Mouse (Mus musculus) heart, adult 18-20 months (tissue): ENCODE data around the gene Haus6. TPM values are rescaled to one million over a fixed set of nuclear protein-coding genes. Genes with fewer than 3 reads are reported as not detected.
A peak's percentile ranks its signal among the peaks of the same experiment; 100 is the strongest.

Source experiments
- DNase-seq, 2 experiments: peaks; one replicate each; pipeline ENCODE4 v3.0.0; 2021 to 2022; ENCODE audit warnings: mixed read lengths in 1 of 2
- total RNA-seq, 2 experiments: library from RNA; stranded (reverse); gene quantifications; 2 replicates each; pipeline ENCODE4 v1.2.3; 2021

Haus6 gene
- total RNA-seq, 2 experiments from 2014 or later: 5.6 to 7.6 TPM

GRCm38 (mm10) chr4:86574939-86575282 is 36.9 kb downstream of the Haus6 start:
- DNase-seq: no peak

GRCm38 (mm10) chr4:86561061-86561460 is 50.8 kb downstream of the Haus6 start:
- no peak for DNase-seq

GRCm38 (mm10) chr4:86559006-86559405 is 52.8 kb downstream of the Haus6 start:
- no peak for DNase-seq

- no peak for DNase-seq
Measured at GRCm38 (mm10) chr4:86558228-86558627, 53.6 kb downstream of the Haus6 start, which contains the start of gene Saxo1. Gene Saxo1, minus strand, starts transcription at chr4:86558328.

- DNase-seq: no peak
Measured at GRCm38 (mm10) chr4:86557371-86557770, 54.5 kb downstream of the Haus6 start.

- peak; percentile 18 to 36 for DNase-seq
Measured at GRCm38 (mm10) chr4:86555035-86555707, 56.7 kb downstream of the Haus6 start.

- no peak for DNase-seq
Measured at GRCm38 (mm10) chr4:86548332-86548731, 63.5 kb downstream of the Haus6 start.

- peak in 1 of 2 experiments; percentile 35 for DNase-seq
Measured at GRCm38 (mm10) chr4:86545615-86546014, 66.2 kb downstream of the Haus6 start.

- no peak for DNase-seq
Measured at GRCm38 (mm10) chr4:86543999-86544398, 67.9 kb downstream of the Haus6 start.

GRCm38 (mm10) chr4:86541573-86541972 is 70.3 kb downstream of the Haus6 start:
- no peak for DNase-seq

GRCm38 (mm10) chr4:86538936-86539335 is 72.9 kb downstream of the Haus6 start:
- DNase-seq: no peak

GRCm38 (mm10) chr4:86537972-86538371 is 73.9 kb downstream of the Haus6 start:
- DNase-seq: peak; percentile 33 to 67

GRCm38 (mm10) chr4:86534091-86534481 is 77.8 kb downstream of the Haus6 start:
- no peak for DNase-seq

GRCm38 (mm10) chr4:86533406-86534090 is 78.3 kb downstream of the Haus6 start:
- no peak for DNase-seq

- no peak for DNase-seq
Measured at GRCm38 (mm10) chr4:86529161-86529560, 82.7 kb downstream of the Haus6 start.

Other genes starting within 250 kb of the Haus6 start
- gene Saxo1, start 53.7 kb downstream of the Haus6 start, total RNA-seq: not detected
- gene Rraga, start 36.4 kb downstream of the Haus6 start, total RNA-seq: 10 to 100 TPM; 56.6 to 61.6 TPM
- 100 to 1,000 TPM; 116 to 138 TPM for gene Plin2, start 58.0 kb upstream of the Haus6 start, total RNA-seq
- 10 to 100 TPM; 29.3 to 34.1 TPM for gene Dennd4c, start 136.5 kb upstream of the Haus6 start, total RNA-seq
- gene Rps6, start 245.4 kb upstream of the Haus6 start, total RNA-seq: 100 to 1,000 TPM; 534 to 598 TPM